29 mouse cellular contexts compared by ENCODE assay signal in genomic region chr8:9494225-9494598, GRCm38 (mm10).
A peak's percentile ranks its signal among the peaks of the same experiment; 100 is the strongest.
DNase-seq lines count a peak whose midpoint lies in the region; ATAC-seq and TF ChIP-seq lines count a peak whose summit lies in the region.
"Had no signal": no experiment of that assay in that cellular context is flagged by ENCODE, and none has a peak within 500 bp of the region (broad histone marks: within the 10 kb centered on the region; RNA-seq: fewer than 3 reads in every experiment).

No protein-coding gene starts in this region.

- H3K9me3 ChIP-seq in hindbrain, embryonic 12.5 days (replicated peaks) = no peaks in the 10 kb centered on the region
- H3K9me3 ChIP-seq in hindbrain, embryonic 10.5 days = no peaks in the 10 kb centered on the region
- no peaks in the 10 kb centered on the region for H3K9me3 ChIP-seq in kidney, postnatal 0 days (replicated peaks; ENCODE audit: low read length)
- no peaks in the 10 kb centered on the region for H3K9me3 ChIP-seq in neural tube, embryonic 12.5 days
- H3K9me3 ChIP-seq in neural tube, embryonic 15.5 days (replicated peaks) = no peaks in the 10 kb centered on the region
- H3K9me3 ChIP-seq in stomach, postnatal 0 days (ENCODE audit: control insufficient read depth, low read length) = no peaks in the 10 kb centered on the region
- H3K9me3 ChIP-seq: G1E; limb, embryonic 13.5 days had no signal

- no peak overlapping the region for H3K4me2 ChIP-seq in hindbrain, embryonic 12.5 days (replicated peaks)
- no peak overlapping the region for H3K4me2 ChIP-seq in kidney, postnatal 0 days (ENCODE audit: low read length)
- no peak overlapping the region for H3K4me2 ChIP-seq in neural tube, embryonic 12.5 days (replicated peaks)
- H3K4me2 ChIP-seq in neural tube, embryonic 15.5 days = 0 out of 2 replicates have a peak overlapping the region, but pooled peaks have one; percentile 15
- no peak overlapping the region for H3K4me2 ChIP-seq in stomach, postnatal 0 days (replicated peaks; ENCODE audit: low read depth)
- H3K4me2 ChIP-seq: heart, embryonic 11.5 days; limb, embryonic 13.5 days; liver, embryonic 11.5 days had no signal

- TF ChIP-seq CTCF in kidney, postnatal 0 days (IDR thresholded peaks at IDR 0.05; ENCODE audit: low read depth) = no peak
- TF ChIP-seq CTCF in stomach, postnatal 0 days (IDR thresholded peaks at IDR 0.05; ENCODE audit: low read depth) = no peak

- H3K36me3 ChIP-seq in hindbrain, embryonic 12.5 days = no peaks in the 10 kb centered on the region
- no peaks in the 10 kb centered on the region for H3K36me3 ChIP-seq in hindbrain, embryonic 10.5 days
- H3K36me3 ChIP-seq in kidney, postnatal 0 days (ENCODE audit: insufficient read depth, low read length) = no peaks in the 10 kb centered on the region
- H3K36me3 ChIP-seq in neural tube, embryonic 12.5 days = no peaks in the 10 kb centered on the region
- no peaks in the 10 kb centered on the region for H3K36me3 ChIP-seq in neural tube, embryonic 15.5 days
- no peaks in the 10 kb centered on the region for H3K36me3 ChIP-seq in stomach, postnatal 0 days (ENCODE audit: control insufficient read depth, insufficient read depth, low read length)
- H3K36me3 ChIP-seq: G1E; limb, embryonic 13.5 days had no signal

- H3K9ac ChIP-seq in hindbrain, embryonic 12.5 days = no peak overlapping the region
- no peak overlapping the region for H3K9ac ChIP-seq in kidney, postnatal 0 days (ENCODE audit: low read depth, low read length)
- H3K9ac ChIP-seq in neural tube, embryonic 12.5 days = no peak overlapping the region
- no peak overlapping the region for H3K9ac ChIP-seq in neural tube, embryonic 15.5 days (replicated peaks)
- H3K9ac ChIP-seq in stomach, postnatal 0 days (ENCODE audit: low read length) = no peak overlapping the region
- H3K9ac ChIP-seq: limb, embryonic 13.5 days had no signal

- peaks cover 8% of the 10 kb centered on the region for H3K4me1 ChIP-seq in hindbrain, embryonic 12.5 days
- peaks cover 6% of the 10 kb centered on the region; the same call in 1 of the 2 replicates for H3K4me1 ChIP-seq in hindbrain, embryonic 10.5 days (replicated peaks)
- no peaks in the 10 kb centered on the region for H3K4me1 ChIP-seq in kidney, postnatal 0 days (replicated peaks; ENCODE audit: insufficient read depth, low read length)
- H3K4me1 ChIP-seq in neural tube, embryonic 12.5 days = no peaks in the 10 kb centered on the region
- H3K4me1 ChIP-seq in neural tube, embryonic 15.5 days = peaks cover 12% of the 10 kb centered on the region
- no peaks in the 10 kb centered on the region for H3K4me1 ChIP-seq in stomach, postnatal 0 days (replicated peaks; ENCODE audit: control insufficient read depth, insufficient read depth)
- H3K4me1 ChIP-seq: limb, embryonic 13.5 days had no signal

- peak overlapping the region; percentile 61; the same call in 1 of the 2 replicates for H3K27ac ChIP-seq in hindbrain, embryonic 12.5 days
- H3K27ac ChIP-seq in hindbrain, embryonic 10.5 days = no peak overlapping the region
- no peak overlapping the region for H3K27ac ChIP-seq in kidney, postnatal 0 days
- H3K27ac ChIP-seq in neural tube, embryonic 12.5 days = no peak overlapping the region
- peak overlapping the region; percentile 45 for H3K27ac ChIP-seq in neural tube, embryonic 15.5 days (replicated peaks)
- no peak overlapping the region for H3K27ac ChIP-seq in stomach, postnatal 0 days (replicated peaks)
- H3K27ac ChIP-seq: gastrocnemius, adult 2 months; limb, embryonic 13.5 days had no signal

- DNase-seq in hindbrain, embryonic 10.5 days (ENCODE audit: low spot score) = no peak
- DNase-seq in kidney, postnatal 0 days (ENCODE audit: low spot score) = peak; percentile 24
- no peak for DNase-seq in kidney, postnatal 10 days
- DNase-seq in neural tube, embryonic 10.5 days (ENCODE audit: extremely low spot score, low spot score) = no peak
- no peak for DNase-seq in stomach, postnatal 0 days (ENCODE audit: low spot score)
- DNase-seq: adrenal gland, postnatal 10 days; cerebellum, adult 8-10 months; cerebellum, postnatal 36 days; gastrocnemius, adult 2 months; gastrocnemius, postnatal 36 days; heart, adult 18-20 months; heart, postnatal 36 days; kidney, adult 18-20 months; kidney, postnatal 25 days; lung, postnatal 36 days; retina, postnatal 1 day; spleen, adult 18-20 months; thymus, adult 18-20 months; thymus, postnatal 36 days had no signal

- TF ChIP-seq EP300 in stomach, postnatal 0 days (optimal IDR thresholded peaks at IDR 0.05) = no peak

- 60% methylated on average over 1 of the region's 1 CpGs for WGBS in hindbrain, embryonic 12.5 days
- WGBS in hindbrain, embryonic 10.5 days = 78% methylated on average over 1 of the region's 1 CpGs
- 0% methylated on average over 1 of the region's 1 CpGs for WGBS in kidney, postnatal 0 days
- WGBS in neural tube, embryonic 12.5 days = 14% methylated on average over 1 of the region's 1 CpGs
- whole genome bisulfite sequencing in neural tube, embryonic 15.5 days = 6% methylated on average over 1 of the region's 1 CpGs
- 61% methylated on average over 1 of the region's 1 CpGs for WGBS in stomach, postnatal 0 days

- ATAC-seq in hindbrain, embryonic 12.5 days (ENCODE audit: low FRiP score) = 0 out of 2 replicates have a peak, but pooled peaks have one; percentile 29
- no peak for ATAC-seq in kidney, postnatal 0 days (replicated peaks; ENCODE audit: low FRiP score, low read depth)
- peak; percentile 29; the same call in 1 of the 2 replicates for ATAC-seq in neural tube, embryonic 12.5 days (ENCODE audit: low FRiP score, low read depth)
- no peak for ATAC-seq in neural tube, embryonic 15.5 days (ENCODE audit: low FRiP score)
- no peak for ATAC-seq in stomach, postnatal 0 days (ENCODE audit: low FRiP score, low TSS enrichment)
- ATAC-seq: forebrain, embryonic 16.5 days; inflammation-experienced regulatory T-cells, adult 6 months; Patski had no signal

- no peaks in the 10 kb centered on the region for H3K27me3 ChIP-seq in hindbrain, embryonic 12.5 days
- no peaks in the 10 kb centered on the region for H3K27me3 ChIP-seq in hindbrain, embryonic 10.5 days (ENCODE audit: insufficient read depth, poor library complexity, severe bottlenecking)
- H3K27me3 ChIP-seq in kidney, postnatal 0 days (ENCODE audit: insufficient read depth, low read length) = no peaks in the 10 kb centered on the region
- H3K27me3 ChIP-seq in neural tube, embryonic 12.5 days (replicated peaks) = no peaks in the 10 kb centered on the region
- no peaks in the 10 kb centered on the region for H3K27me3 ChIP-seq in neural tube, embryonic 15.5 days (replicated peaks)
- no peaks in the 10 kb centered on the region for H3K27me3 ChIP-seq in stomach, postnatal 0 days (ENCODE audit: control insufficient read depth, insufficient read depth, low read length)

- no peak overlapping the region for H3K4me3 ChIP-seq in hindbrain, embryonic 12.5 days
- H3K4me3 ChIP-seq in hindbrain, embryonic 10.5 days = no peak overlapping the region
- no peak overlapping the region for H3K4me3 ChIP-seq in kidney, postnatal 0 days (replicated peaks; ENCODE audit: low read depth, low read length)
- H3K4me3 ChIP-seq in neural tube, embryonic 12.5 days = no peak overlapping the region
- no peak overlapping the region for H3K4me3 ChIP-seq in neural tube, embryonic 15.5 days (replicated peaks)
- no peak overlapping the region for H3K4me3 ChIP-seq in stomach, postnatal 0 days (ENCODE audit: low read depth, low read length)
- H3K4me3 ChIP-seq: gastrocnemius, adult 2 months; limb, embryonic 13.5 days had no signal

Comparison
In these comparisons a context has a peak if more than half of its experiments do, and no peak if none do; other contexts are left out.
1. ATAC-seq: peak in hindbrain, embryonic 12.5 days (single experiment) and neural tube, embryonic 12.5 days (single experiment); none in kidney, postnatal 0 days (single experiment), neural tube, embryonic 15.5 days (single experiment) and stomach, postnatal 0 days (single experiment).
2. H3K27ac ChIP-seq: peak in hindbrain, embryonic 12.5 days (single experiment) and neural tube, embryonic 15.5 days (single experiment); none in hindbrain, embryonic 10.5 days (single experiment), kidney, postnatal 0 days (single experiment), neural tube, embryonic 12.5 days (single experiment) and stomach, postnatal 0 days (single experiment).